Mouse (Mus musculus): ENCODE data around the gene Mthfsd. TPM values are rescaled to one million over a fixed set of nuclear protein-coding genes. Genes with fewer than 3 reads are reported as not detected.

Mthfsd gene
- polyA plus RNA-seq, 1 experiment, result 22.3 TPM

GRCm38 (mm10) chr8:121116591-121117185 is 8.5 kb upstream of the Mthfsd start:
- peaks cover 39% of the 10 kb centered on the region for H3K79me2 ChIP-seq (ENCODE audit: control insufficient read depth, insufficient read depth)
- no peaks in the 10 kb centered on the region for H3K27me3 ChIP-seq (ENCODE audit: control insufficient read depth, insufficient read depth, insufficient read length)
- H3K4me3 ChIP-seq, result peak overlapping the region; percentile 82
- TF ChIP-seq TCF3 (IDR thresholded peaks at IDR 0.05; ENCODE audit: insufficient read length, low read depth) (no peak), POLR2A (IDR thresholded peaks at IDR 0.05; ENCODE audit: insufficient read length, low read depth) (no peak), SRF (IDR thresholded peaks at IDR 0.05; ENCODE audit: control insufficient read depth, insufficient read length, low read depth) (no peak), REST (IDR thresholded peaks at IDR 0.05; ENCODE audit: insufficient read depth, insufficient read length) (no peak), MAX (IDR thresholded peaks at IDR 0.05; ENCODE audit: low read depth) (no peak), MYOD1 (IDR thresholded peaks at IDR 0.05; ENCODE audit: control insufficient read depth in 1 of 3, insufficient read length in 2 of 3, low read depth in 2 of 3) (peak in 1 of 3 experiments; percentile 4), E2F4 (IDR thresholded peaks at IDR 0.05; ENCODE audit: insufficient read depth) (no peak), POLR2AphosphoS2 (IDR thresholded peaks at IDR 0.05; ENCODE audit: insufficient read length, low read depth) (no peak)
- H3K36me3 ChIP-seq (ENCODE audit: control insufficient read depth, insufficient read depth), result no peaks in the 10 kb centered on the region
- H3K4me2 ChIP-seq (ENCODE audit: low read depth), result peak overlapping the region; percentile 98
- H3ac ChIP-seq (ENCODE audit: control insufficient read depth, insufficient read length), result peak overlapping the region; percentile 78

- TF ChIP-seq POLR2A (IDR thresholded peaks at IDR 0.05; ENCODE audit: insufficient read length, low read depth) (peak; percentile 60), TCF12 (IDR thresholded peaks at IDR 0.05; ENCODE audit: insufficient read depth, poor library complexity, severe bottlenecking) (no peak), POLR2AphosphoS2 (IDR thresholded peaks at IDR 0.05; ENCODE audit: insufficient read length, low read depth) (peak; percentile 46)
- Histone ChIP-seq H3K4me3 (peak within 1 kb of the TSS; percentile 82), H3K4me2 (ENCODE audit: low read depth) (peak within 1 kb of the TSS; percentile 98), H3K79me2 (ENCODE audit: control insufficient read depth, insufficient read depth) (peaks cover 34% of the 10 kb centered on the region), H3K27me3 (ENCODE audit: control insufficient read depth, insufficient read depth, insufficient read length) (no peaks in the 10 kb centered on the region), H3ac (ENCODE audit: control insufficient read depth, insufficient read length) (peak within 1 kb of the TSS; percentile 78), H3K36me3 (ENCODE audit: control insufficient read depth, insufficient read depth) (no peaks in the 10 kb centered on the region)
These were observed 7.8 kb upstream of the Mthfsd start, which contains the start of gene Foxc2 for GRCm38 (mm10) chr8:121115948-121116347. Gene Foxc2 (plus strand): TSS chr8:121116171.

DNA sequence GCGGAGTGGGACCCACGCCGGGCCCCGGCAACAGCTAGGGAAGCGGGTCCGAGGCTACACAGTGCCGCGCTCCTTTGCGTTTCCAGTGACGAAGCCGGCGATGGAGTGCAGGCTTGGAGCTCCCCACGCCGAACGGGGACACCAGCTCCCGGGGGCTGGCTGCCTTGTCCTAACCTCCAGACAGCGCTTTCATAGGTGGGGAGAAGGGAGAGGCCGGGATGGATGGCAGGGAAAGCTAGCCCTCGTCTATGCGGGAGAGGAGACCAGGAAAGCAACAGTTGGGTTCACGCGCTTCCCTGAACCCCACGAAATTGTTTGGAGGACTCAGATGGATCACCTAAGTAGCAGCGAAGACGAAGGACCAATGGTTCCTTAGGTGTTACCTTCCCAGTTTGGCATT is 6.9 kb upstream of the Mthfsd start:
- Histone ChIP-seq H3K27me3 (ENCODE audit: control insufficient read depth, insufficient read depth, insufficient read length) (no peaks in the 10 kb centered on the region), H3K4me3 (no peak overlapping the region)

DNA sequence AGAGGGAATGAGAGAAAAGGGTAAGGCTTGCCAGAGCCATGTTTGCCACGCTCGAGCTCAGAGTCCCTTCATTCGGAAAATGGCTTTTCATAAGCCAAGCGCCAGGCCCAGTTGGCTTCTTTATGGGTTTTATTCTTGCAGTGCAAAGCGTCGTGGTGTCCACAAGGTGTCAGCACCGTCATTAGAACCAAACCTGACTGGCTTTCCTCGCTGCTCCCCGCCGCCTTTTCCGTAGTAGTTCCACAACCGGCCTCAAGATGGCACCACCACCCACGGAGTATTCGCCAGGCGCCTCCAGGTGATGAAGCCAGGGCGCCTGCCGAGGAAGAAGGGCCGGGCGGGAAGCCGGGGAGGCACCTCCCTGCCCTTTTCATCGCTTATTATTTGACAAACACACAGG is 5.1 kb upstream of the Mthfsd start:
- no peak overlapping the region for H3ac ChIP-seq (ENCODE audit: control insufficient read depth, insufficient read length)
- no peaks in the 10 kb centered on the region for H3K36me3 ChIP-seq (ENCODE audit: control insufficient read depth, insufficient read depth)
- no peaks in the 10 kb centered on the region for H3K27me3 ChIP-seq (ENCODE audit: control insufficient read depth, insufficient read depth, insufficient read length)
- H3K79me2 ChIP-seq (ENCODE audit: control insufficient read depth, insufficient read depth), result peaks cover 7% of the 10 kb centered on the region
- H3K4me3 ChIP-seq, result no peak overlapping the region
- TF ChIP-seq TCF12 (IDR thresholded peaks at IDR 0.05; ENCODE audit: insufficient read depth, poor library complexity, severe bottlenecking) (no peak), SRF (IDR thresholded peaks at IDR 0.05; ENCODE audit: control insufficient read depth, insufficient read length, low read depth) (peak; percentile 81)
- H3K4me2 ChIP-seq (ENCODE audit: low read depth), result peak overlapping the region; percentile 60

More for the DNA sequence above, 6.9 kb upstream of the Mthfsd start:
- Histone ChIP-seq H3K79me2 (ENCODE audit: control insufficient read depth, insufficient read depth) (peaks cover 26% of the 10 kb centered on the region), H3K4me2 (ENCODE audit: low read depth) (peak overlapping the region; percentile 55), H3ac (ENCODE audit: control insufficient read depth, insufficient read length) (no peak overlapping the region), H3K36me3 (ENCODE audit: control insufficient read depth, insufficient read depth) (no peaks in the 10 kb centered on the region)
- TF ChIP-seq MAX (IDR thresholded peaks at IDR 0.05; ENCODE audit: low read depth), result no peak
- TF ChIP-seq TCF12 (IDR thresholded peaks at IDR 0.05; ENCODE audit: insufficient read depth, poor library complexity, severe bottlenecking), result no peak
- no peak for TF ChIP-seq REST (IDR thresholded peaks at IDR 0.05; ENCODE audit: insufficient read depth, insufficient read length)
- TF ChIP-seq SRF (IDR thresholded peaks at IDR 0.05; ENCODE audit: control insufficient read depth, insufficient read length, low read depth), result no peak
- TF ChIP-seq E2F4 (IDR thresholded peaks at IDR 0.05; ENCODE audit: insufficient read depth), result no peak
- TF ChIP-seq MYOG (IDR thresholded peaks at IDR 0.05; ENCODE audit: control insufficient read depth in 1 of 3, insufficient read depth in 1 of 3, insufficient read length in 2 of 3, low read depth in 2 of 3), result no peak
- TF ChIP-seq USF1 (IDR thresholded peaks at IDR 0.05; ENCODE audit: low read depth), result no peak
- TF ChIP-seq POLR2AphosphoS2 (IDR thresholded peaks at IDR 0.05; ENCODE audit: insufficient read length, low read depth), result no peak
- TF ChIP-seq MYOD1 (IDR thresholded peaks at IDR 0.05; ENCODE audit: control insufficient read depth in 1 of 3, insufficient read length in 2 of 3, low read depth in 2 of 3), result no peak
- no peak for TF ChIP-seq POLR2A (IDR thresholded peaks at IDR 0.05; ENCODE audit: insufficient read length, low read depth)
- TF ChIP-seq TCF3 (IDR thresholded peaks at IDR 0.05; ENCODE audit: insufficient read length, low read depth), result no peak
- TF ChIP-seq CEBPB (IDR thresholded peaks at IDR 0.05; ENCODE audit: insufficient read depth, poor library complexity, severe bottlenecking), result no peak

DNA sequence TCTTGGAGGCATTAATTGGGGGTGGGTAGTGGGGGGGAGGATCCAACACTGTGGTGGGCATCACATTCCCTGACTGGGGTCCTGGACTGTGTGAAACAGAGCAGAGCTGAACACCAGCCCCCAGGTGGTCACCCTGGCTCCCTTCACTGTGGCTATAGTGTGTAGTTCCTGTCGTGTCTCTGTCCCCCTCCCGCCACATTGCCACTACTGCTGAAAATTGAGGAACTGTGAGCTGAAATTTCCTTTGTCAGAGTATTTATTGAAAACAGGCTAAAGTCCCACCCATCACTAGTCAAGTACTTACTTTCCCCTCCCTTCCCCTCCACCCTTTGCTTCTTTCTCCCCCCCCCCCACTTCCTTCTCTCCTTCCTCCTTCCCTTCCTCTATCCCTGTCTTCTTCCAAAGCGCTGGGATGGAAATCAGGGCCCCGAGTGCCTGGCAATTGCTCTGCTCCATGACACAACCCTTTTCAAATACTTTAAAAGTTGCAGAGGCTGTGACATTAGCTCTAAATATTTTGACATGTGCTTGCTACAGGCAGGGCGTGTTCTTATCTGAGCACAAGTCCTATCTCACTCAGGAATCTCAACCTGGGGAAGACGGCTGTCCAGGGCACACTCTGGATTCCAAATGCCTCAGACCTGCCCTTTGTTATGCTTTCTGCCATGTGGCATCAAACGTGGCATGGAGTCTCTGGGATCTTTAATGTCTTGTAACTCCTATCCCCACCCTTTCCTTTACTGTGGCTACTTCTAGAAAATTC is 3.1 kb upstream of the Mthfsd start:
- no peak overlapping the region for H3K4me2 ChIP-seq (ENCODE audit: low read depth)
- H3K27me3 ChIP-seq (ENCODE audit: control insufficient read depth, insufficient read depth, insufficient read length), result no peaks in the 10 kb centered on the region
- H3K4me3 ChIP-seq, result no peak overlapping the region
- H3K79me2 ChIP-seq (ENCODE audit: control insufficient read depth, insufficient read depth), result peaks cover 15% of the 10 kb centered on the region
- no peak for TF ChIP-seq MAX (IDR thresholded peaks at IDR 0.05; ENCODE audit: low read depth)
- no peak for TF ChIP-seq POLR2A (IDR thresholded peaks at IDR 0.05; ENCODE audit: insufficient read length, low read depth)
- TF ChIP-seq TCF12 (IDR thresholded peaks at IDR 0.05; ENCODE audit: insufficient read depth, poor library complexity, severe bottlenecking), result no peak
- TF ChIP-seq TCF3 (IDR thresholded peaks at IDR 0.05; ENCODE audit: insufficient read length, low read depth), result no peak
- TF ChIP-seq MYOD1 (IDR thresholded peaks at IDR 0.05; ENCODE audit: control insufficient read depth in 1 of 3, insufficient read length in 2 of 3, low read depth in 2 of 3), result no peak
- TF ChIP-seq REST (IDR thresholded peaks at IDR 0.05; ENCODE audit: insufficient read depth, insufficient read length), result no peak
- no peak for TF ChIP-seq E2F4 (IDR thresholded peaks at IDR 0.05; ENCODE audit: insufficient read depth)
- no peak for TF ChIP-seq USF1 (IDR thresholded peaks at IDR 0.05; ENCODE audit: low read depth)
- TF ChIP-seq SRF (IDR thresholded peaks at IDR 0.05; ENCODE audit: control insufficient read depth, insufficient read length, low read depth), result no peak
- no peak for TF ChIP-seq CEBPB (IDR thresholded peaks at IDR 0.05; ENCODE audit: insufficient read depth, poor library complexity, severe bottlenecking)
- no peak for TF ChIP-seq MYOG (IDR thresholded peaks at IDR 0.05; ENCODE audit: control insufficient read depth in 1 of 3, insufficient read depth in 1 of 3, insufficient read length in 2 of 3, low read depth in 2 of 3)
- no peak overlapping the region for H3ac ChIP-seq (ENCODE audit: control insufficient read depth, insufficient read length)
- no peaks in the 10 kb centered on the region for H3K36me3 ChIP-seq (ENCODE audit: control insufficient read depth, insufficient read depth)
